Mouse (Mus musculus): ENCODE results near the gene Katnal1.

DNA sequence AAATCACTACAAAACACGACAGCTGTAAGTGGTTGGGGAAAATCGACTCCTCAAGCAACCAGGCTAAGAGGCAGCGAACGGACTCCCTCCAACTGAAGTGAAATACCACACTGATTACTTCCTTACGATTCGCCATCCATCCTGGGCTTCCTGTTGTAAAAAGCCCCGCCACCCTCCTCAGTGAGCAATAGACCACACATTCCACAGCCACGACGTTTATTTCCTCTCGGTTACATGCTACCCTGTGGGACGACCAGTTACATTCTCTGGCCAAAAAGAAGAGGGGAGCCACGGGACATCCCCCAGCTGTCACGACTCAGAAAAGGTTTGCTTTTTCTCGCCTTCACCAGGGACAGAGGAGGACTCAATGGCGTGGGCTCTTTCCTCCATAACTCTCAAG lies 20.9 kb upstream of the Katnal1 start:
- TF ChIP-seq CTCF (IDR thresholded peaks at IDR 0.05) (no peak), EP300 (IDR thresholded peaks at IDR 0.05) (no peak)
